Mouse (Mus musculus): ENCODE data around the gene Serpina3f. TPM values are rescaled to one million over a fixed set of nuclear protein-coding genes. Genes with fewer than 3 reads are reported as not detected.
A peak's percentile ranks its signal among the peaks of the same experiment; 100 is the strongest.
"Not testable (repeated sequence)": the region's sequence is repeated elsewhere in the genome, so short reads cannot be mapped to it uniquely, and the experiment has no call there.

The Serpina3f gene
- polyA plus RNA-seq, 1 experiment from 2014 or later: 0.10 TPM

DNA sequence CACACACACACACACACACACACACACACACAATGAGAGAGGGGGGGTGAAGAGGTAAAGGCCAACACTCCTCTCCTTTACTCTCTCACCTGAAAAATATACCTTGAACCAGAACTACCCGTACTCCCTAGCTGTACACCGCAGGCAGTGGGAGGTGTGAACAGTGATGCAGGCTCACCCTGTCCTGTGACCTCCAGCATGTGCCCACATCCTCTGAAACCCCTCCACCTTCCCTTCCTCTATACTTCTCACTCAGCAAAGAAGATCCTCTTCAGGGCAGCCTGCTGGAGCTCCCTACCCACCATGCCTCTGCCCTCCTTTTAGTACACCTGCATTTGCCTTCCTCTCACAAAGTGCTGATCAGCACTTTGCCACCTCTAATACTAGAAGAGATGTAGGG is 4.5 kb upstream of the Serpina3f start:
- WGBS: 90% methylated on average over 2 of the region's 2 CpGs
- Histone ChIP-seq H3K9me3 (ENCODE audit: control insufficient read depth, low read length) (no peaks in the 10 kb centered on the region), H3K27me3 (replicated peaks; ENCODE audit: control insufficient read depth, insufficient read depth, low read length) (no peaks in the 10 kb centered on the region), H3K36me3 (ENCODE audit: control insufficient read depth, insufficient read depth, low read length) (no peaks in the 10 kb centered on the region), H3K4me3 (ENCODE audit: low read length) (no peak overlapping the region), H3K27ac (ENCODE audit: low read depth, low read length) (no peak overlapping the region), H3K9ac (ENCODE audit: low read depth, low read length) (no peak overlapping the region), H3K4me1 (ENCODE audit: control insufficient read depth, insufficient read depth, low read depth, low read length) (no peaks in the 10 kb centered on the region), H3K4me2 (ENCODE audit: low read length) (no peak overlapping the region)
- no peak for ATAC-seq

- 52% methylated on average over 2 of the region's 2 CpGs for WGBS
- Histone ChIP-seq H3K27me3 (replicated peaks; ENCODE audit: control insufficient read depth, insufficient read depth, low read length) (no peaks in the 10 kb centered on the region), H3K4me2 (ENCODE audit: low read length) (no peak overlapping the region), H3K9ac (ENCODE audit: low read depth, low read length) (no peak overlapping the region), H3K27ac (ENCODE audit: low read depth, low read length) (no peak overlapping the region), H3K36me3 (ENCODE audit: control insufficient read depth, insufficient read depth, low read length) (no peaks in the 10 kb centered on the region), H3K9me3 (ENCODE audit: control insufficient read depth, low read length) (no peaks in the 10 kb centered on the region), H3K4me1 (ENCODE audit: control insufficient read depth, insufficient read depth, low read depth, low read length) (no peaks in the 10 kb centered on the region), H3K4me3 (ENCODE audit: low read length) (no peak overlapping the region)
- ATAC-seq: peak; percentile 24; the same call in 1 of the 2 replicates
These were observed 477 bp upstream of the Serpina3f start for GRCm38 (mm10) chr12:104213689-104214444.

DNA sequence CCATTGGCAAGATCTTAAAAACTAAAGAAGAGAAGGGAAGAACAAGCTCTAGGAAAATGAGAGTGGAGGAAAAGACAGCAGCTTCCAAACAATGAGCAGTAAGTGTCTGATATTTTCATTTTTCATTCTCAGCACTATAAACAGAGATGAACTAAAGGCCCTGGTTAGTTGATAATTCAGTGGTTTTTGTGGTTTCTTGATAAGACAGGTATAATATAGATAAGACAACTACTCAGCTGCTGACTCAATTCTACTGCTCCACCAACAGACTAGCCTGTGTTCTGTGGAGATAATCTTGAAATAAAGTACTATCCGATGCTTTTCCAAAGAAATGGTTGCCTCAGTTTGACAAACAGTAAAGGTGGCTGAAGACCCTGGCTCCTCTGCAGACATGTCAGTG is 905 bp downstream of the Serpina3f start:
- Histone ChIP-seq H3K9ac (ENCODE audit: low read depth, low read length) (no peak overlapping the region), H3K36me3 (ENCODE audit: control insufficient read depth, insufficient read depth, low read length) (no peaks in the 10 kb centered on the region), H3K27ac (ENCODE audit: low read depth, low read length) (no peak overlapping the region), H3K4me1 (ENCODE audit: control insufficient read depth, insufficient read depth, low read depth, low read length) (no peaks in the 10 kb centered on the region), H3K4me3 (ENCODE audit: low read length) (no peak overlapping the region), H3K9me3 (ENCODE audit: control insufficient read depth, low read length) (no peaks in the 10 kb centered on the region), H3K27me3 (replicated peaks; ENCODE audit: control insufficient read depth, insufficient read depth, low read length) (no peaks in the 10 kb centered on the region), H3K4me2 (ENCODE audit: low read length) (no peak overlapping the region)
- ATAC-seq: no peak
- WGBS: 93% methylated on average over 1 of the region's 1 CpGs

DNA sequence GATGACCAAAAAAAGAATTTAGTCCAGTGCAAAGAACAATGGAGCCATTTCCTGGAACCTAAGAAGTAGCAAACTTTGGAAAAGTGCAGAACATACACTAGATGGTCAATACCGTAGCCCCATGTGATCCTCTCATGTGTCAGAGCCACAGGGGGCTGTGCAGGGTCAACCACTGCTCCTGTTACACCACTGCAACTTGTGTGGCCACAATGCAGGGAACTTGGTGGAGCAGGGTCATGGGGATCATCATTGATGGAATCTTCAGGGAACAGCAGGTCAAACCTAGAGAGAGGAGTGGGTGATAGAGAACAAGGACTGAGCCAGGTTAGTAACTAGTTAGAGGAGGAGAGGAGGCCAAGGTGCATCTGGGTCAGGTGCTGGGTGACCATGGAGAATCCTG is 7.3 kb downstream of the Serpina3f start:
- 71% methylated on average over 1 of the region's 1 CpGs for WGBS
- H3K4me1 ChIP-seq (ENCODE audit: control insufficient read depth, insufficient read depth, low read depth, low read length): no peaks in the 10 kb centered on the region
- no peak overlapping the region for H3K9ac ChIP-seq (ENCODE audit: low read depth, low read length)
- no peaks in the 10 kb centered on the region for H3K27me3 ChIP-seq (replicated peaks; ENCODE audit: control insufficient read depth, insufficient read depth, low read length)
- no peak for ATAC-seq
- H3K4me2 ChIP-seq (ENCODE audit: low read length): no peak overlapping the region
- no peak overlapping the region for H3K4me3 ChIP-seq (ENCODE audit: low read length)
- H3K36me3 ChIP-seq (ENCODE audit: control insufficient read depth, insufficient read depth, low read length): no peaks in the 10 kb centered on the region
- H3K27ac ChIP-seq (ENCODE audit: low read depth, low read length): no peak overlapping the region
- no peaks in the 10 kb centered on the region for H3K9me3 ChIP-seq (ENCODE audit: control insufficient read depth, low read length)

DNA sequence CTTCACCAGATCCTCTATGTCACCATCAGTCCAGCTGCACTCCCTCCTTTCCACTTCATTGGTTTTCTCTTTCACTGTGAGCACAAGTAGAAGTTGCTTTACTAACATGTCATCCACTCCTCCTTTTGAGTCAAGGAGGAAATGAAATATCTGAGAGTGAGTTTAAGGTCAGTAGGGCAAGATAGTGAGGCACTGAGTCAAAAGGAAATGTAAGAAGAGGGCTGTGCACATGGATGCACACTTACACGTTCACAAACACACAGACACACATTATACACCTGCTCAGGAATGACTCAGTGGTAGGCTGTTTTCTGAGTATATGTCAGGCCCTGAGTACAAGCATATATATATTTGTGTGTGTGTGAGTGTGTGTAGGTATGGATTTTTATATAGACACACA is 9.3 kb downstream of the Serpina3f start:
- 78% methylated on average over 1 of the region's 1 CpGs for WGBS
- Histone ChIP-seq H3K36me3 (ENCODE audit: control insufficient read depth, insufficient read depth, low read length) (no peaks in the 10 kb centered on the region), H3K9ac (ENCODE audit: low read depth, low read length) (no peak overlapping the region), H3K9me3 (ENCODE audit: control insufficient read depth, low read length) (no peaks in the 10 kb centered on the region), H3K27ac (ENCODE audit: low read depth, low read length) (no peak overlapping the region), H3K4me3 (ENCODE audit: low read length) (no peak overlapping the region), H3K27me3 (replicated peaks; ENCODE audit: control insufficient read depth, insufficient read depth, low read length) (no peaks in the 10 kb centered on the region), H3K4me2 (ENCODE audit: low read length) (no peak overlapping the region), H3K4me1 (ENCODE audit: control insufficient read depth, insufficient read depth, low read depth, low read length) (no peaks in the 10 kb centered on the region)
- no peak for ATAC-seq

- no peak overlapping the region for H3K9ac ChIP-seq (ENCODE audit: low read depth, low read length)
- no peaks in the 10 kb centered on the region for H3K9me3 ChIP-seq (ENCODE audit: control insufficient read depth, low read length)
- no peaks in the 10 kb centered on the region for H3K27me3 ChIP-seq (replicated peaks; ENCODE audit: control insufficient read depth, insufficient read depth, low read length)
- H3K4me3 ChIP-seq (ENCODE audit: low read length): no peak overlapping the region
- H3K4me2 ChIP-seq (ENCODE audit: low read length): no peak overlapping the region
- no peak overlapping the region for H3K27ac ChIP-seq (ENCODE audit: low read depth, low read length)
- WGBS: 70% methylated on average over 7 of the region's 7 CpGs
- no peaks in the 10 kb centered on the region for H3K36me3 ChIP-seq (ENCODE audit: control insufficient read depth, insufficient read depth, low read length)
- H3K4me1 ChIP-seq (ENCODE audit: control insufficient read depth, insufficient read depth, low read depth, low read length): no peaks in the 10 kb centered on the region
- ATAC-seq: no peak
These were observed 10.4 kb downstream of the Serpina3f start for GRCm38 (mm10) chr12:104224598-104225300.

DNA sequence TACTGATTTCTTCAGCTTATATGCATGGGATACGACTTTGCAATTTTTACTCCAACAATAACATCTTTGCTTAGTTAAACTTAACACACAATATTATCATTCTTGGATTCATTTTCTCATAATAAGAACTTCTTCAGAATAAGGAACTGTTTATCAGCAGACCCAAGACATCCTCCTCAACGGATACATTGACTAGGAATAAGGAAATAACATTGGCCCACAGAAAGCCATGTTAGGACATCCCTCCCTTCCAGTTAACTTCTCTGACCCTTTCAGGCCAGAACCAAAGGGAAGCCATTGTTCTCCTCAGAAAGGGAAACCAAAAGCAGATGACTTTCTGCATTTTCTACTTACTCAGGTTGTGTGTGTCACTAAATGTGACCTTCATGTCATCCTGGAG is 16.4 kb downstream of the Serpina3f start:
- Histone ChIP-seq H3K27me3 (replicated peaks; ENCODE audit: control insufficient read depth, insufficient read depth, low read length) (no peaks in the 10 kb centered on the region), H3K4me1 (ENCODE audit: control insufficient read depth, insufficient read depth, low read depth, low read length) (no peaks in the 10 kb centered on the region), H3K4me3 (ENCODE audit: low read length) (no peak overlapping the region), H3K9me3 (ENCODE audit: control insufficient read depth, low read length) (no peaks in the 10 kb centered on the region), H3K9ac (ENCODE audit: low read depth, low read length) (no peak overlapping the region), H3K4me2 (ENCODE audit: low read length) (no peak overlapping the region), H3K27ac (ENCODE audit: low read depth, low read length) (no peak overlapping the region), H3K36me3 (ENCODE audit: control insufficient read depth, insufficient read depth, low read length) (no peaks in the 10 kb centered on the region)
- 76% methylated on average over 2 of the region's 2 CpGs for WGBS
- ATAC-seq: no peak

- Histone ChIP-seq H3K4me3 (ENCODE audit: low read length) (no peak within 1 kb of the TSS), H3K36me3 (ENCODE audit: control insufficient read depth, insufficient read depth, low read length) (no peaks in the 10 kb centered on the region), H3K9ac (ENCODE audit: low read depth, low read length) (no peak within 1 kb of the TSS), H3K27ac (ENCODE audit: low read depth, low read length) (no peak within 1 kb of the TSS), H3K9me3 (ENCODE audit: control insufficient read depth, low read length) (no peaks in the 10 kb centered on the region), H3K27me3 (replicated peaks; ENCODE audit: control insufficient read depth, insufficient read depth, low read length) (no peaks in the 10 kb centered on the region), H3K4me1 (ENCODE audit: control insufficient read depth, insufficient read depth, low read depth, low read length) (no peaks in the 10 kb centered on the region), H3K4me2 (ENCODE audit: low read length) (no peak within 1 kb of the TSS)
- no peak for ATAC-seq
- WGBS: 80% methylated on average over 5 of the region's 5 CpGs
These were observed 21.6 kb downstream of the Serpina3f start, which contains the start of gene Serpina3g for GRCm38 (mm10) chr12:104235915-104236314. TSS of gene Serpina3g (plus strand) at chr12:104236245.

GRCm38 (mm10) chr12:104238048-104238447 is 23.7 kb downstream of the Serpina3f start:
- 89% methylated on average over 1 of the region's 1 CpGs for WGBS
- ATAC-seq: not testable (repeated sequence)

More at GRCm38 (mm10) chr12:104238048-104238447, 23.7 kb downstream of the Serpina3f start:
- H3K27me3 ChIP-seq (replicated peaks; ENCODE audit: control insufficient read depth, insufficient read depth, low read length); H3K9me3 ChIP-seq (ENCODE audit: control insufficient read depth, low read length); H3K4me1 ChIP-seq (ENCODE audit: control insufficient read depth, insufficient read depth, low read depth, low read length); H3K36me3 ChIP-seq (ENCODE audit: control insufficient read depth, insufficient read depth, low read length); H3K9ac ChIP-seq (ENCODE audit: low read depth, low read length); H3K27ac ChIP-seq (ENCODE audit: low read depth, low read length); H3K4me2 ChIP-seq (ENCODE audit: low read length); H3K4me3 ChIP-seq (ENCODE audit: low read length): not testable (repeated sequence)

All from hindbrain, embryonic 16.5 days (tissue).